Mouse (Mus musculus) liver, embryonic 18 days (tissue): ENCODE measurements around the gene Mapkap1. TPM values are rescaled to one million over a fixed set of nuclear protein-coding genes. Genes with fewer than 3 reads are reported as not detected.

ENCODE experiments used
- polyA plus RNA-seq: library from polyadenylated mRNA; depleted of rRNA; stranded (reverse); fragments of >200 nt; gene quantifications from 2 replicates; pipeline ENCODE4 v1.2.3, GENCODE M21; 2012; rRNA removed

The Mapkap1 gene
- polyA plus RNA-seq = 14.6 and 15.3 TPM in 2 replicates

GRCm38 (mm10) chr2:34406601-34407464 is at the start of gene Mapkap1:
Gene Mapkap1 (plus strand): TSS chr2:34406771.

GRCm38 (mm10) chr2:34372305-34373301 is 34.0 kb upstream of the Mapkap1 start, which contains the start of gene Pbx3:
Gene Pbx3 (minus strand): TSS chr2:34373142.

Other genes with a start within 250 kb of the Mapkap1 start
- gene Pbx3, start 33.6 kb upstream of the Mapkap1 start, polyA plus RNA-seq = 4.5 and 4.7 TPM in 2 replicates